Mouse (Mus musculus) liver, embryonic 14.5 days (tissue): ENCODE measurements around the gene Shd. TPM values are rescaled to one million over a fixed set of nuclear protein-coding genes. Genes with fewer than 3 reads are reported as not detected.

Source experiments
- ATAC-seq: fragments of 200-750 bp; cut with Nextera tagmentation; 2 replicates; pipeline ENCODE4 v1.8.0; 2017; ENCODE audit warnings: moderate number of reproducible peaks, mild to moderate bottlenecking, moderate library complexity; ENCODE audit not compliant: insufficient read depth
- DNase-seq, 3 experiments: peaks; one replicate each; pipeline ENCODE4 v3.0.0-alpha.2; 2012 to 2013; ENCODE audit warnings: low read depth in 3 of 3, low spot score in 3 of 3
- H3K27ac ChIP-seq: fragments of 300-500 bp; sonication (generic); 2 replicates; pipeline ENCODE4 v1.5.1; 2014; ENCODE audit warnings: moderate library complexity, mild to moderate bottlenecking, control low read depth, inconsistent platforms
- H3K27me3 ChIP-seq: fragments of 300-500 bp; sonication (generic); 2 replicates; pipeline ENCODE4 v1.6.1; 2014; ENCODE audit warnings: mild to moderate bottlenecking, low read length, moderate library complexity; ENCODE audit not compliant: control insufficient read depth, insufficient read depth
- H3K36me3 ChIP-seq: fragments of 300-500 bp; sonication (generic); replicated peaks from 2 replicates; pipeline ENCODE4 v1.6.1; 2014; ENCODE audit warnings: low read depth; ENCODE audit not compliant: control insufficient read depth, insufficient read depth
- H3K4me1 ChIP-seq, 2 experiments: fragments of 200-500 bp in 1 of 2; fragments of 300-500 bp in 1 of 2; sonication (generic) in 1 of 2; replicated peaks; 2 replicates each; pipeline ENCODE4 v1.6.1; 2012 to 2014; ENCODE audit warnings: antibody characterized with exemption in 1 of 2, inconsistent platforms in 1 of 2, low read length in 1 of 2; ENCODE audit not compliant: control insufficient read depth in 2 of 2, insufficient read depth in 2 of 2
- H3K4me2 ChIP-seq: fragments of 300-500 bp; sonication (generic); 2 replicates; pipeline ENCODE4 v1.6.1; 2014; ENCODE audit warnings: low read depth, mild to moderate bottlenecking, control low read depth, moderate library complexity
- H3K4me3 ChIP-seq, 2 experiments: fragments of 200-500 bp in 1 of 2; fragments of 300-500 bp in 1 of 2; sonication (generic) in 1 of 2; 2 replicates each; pipeline ENCODE4 v1.5.1; 2012 to 2014; ENCODE audit warnings: low read depth in 2 of 2, low read length in 2 of 2, mild to moderate bottlenecking in 2 of 2, control low read depth in 1 of 2, inconsistent platforms in 1 of 2, moderate library complexity in 1 of 2; ENCODE audit not compliant: insufficient read depth in 1 of 2
- H3K9ac ChIP-seq: fragments of 300-500 bp; sonication (generic); replicated peaks from 2 replicates; pipeline ENCODE4 v1.6.1; 2014; ENCODE audit warnings: mild to moderate bottlenecking, control low read depth, moderate library complexity
- H3K9me3 ChIP-seq: fragments of 300-500 bp; sonication (generic); 2 replicates; pipeline ENCODE4 v1.6.1; 2016; ENCODE audit warnings: low read length, mixed read lengths; ENCODE audit not compliant: control insufficient read depth
- CTCF ChIP-seq: IDR thresholded peaks from 2 replicates; pipeline ENCODE4 v1.5.1; 2016; ENCODE audit warnings: antibody characterized with exemption, low read depth, control low read depth
- EP300 ChIP-seq: IDR thresholded peaks from 2 replicates; pipeline ENCODE4 v1.6.1; 2016; ENCODE audit warnings: antibody characterized with exemption, low read depth
- WGBS: fragments of 180-500 bp; shearing (Covaris S2); extraction: QIAGEN DNeasy Blood & Tissue Kit; methylation state at CpG from one replicate; pipeline ENCODE4 v1.1.7; 2014; ENCODE audit not compliant: insufficient replicate concordance; 5-methylcytosine and 5-hydroxymethylcytosine counted together
- polyA plus RNA-seq, 2 experiments: library from polyadenylated mRNA; depleted of rRNA in 1 of 2; stranded (reverse) in 1 of 2; unstranded in 1 of 2; fragments of >200 nt; fragmentation: Nextera tagmentation in 1 of 2; extraction: Ambion mirVana in 1 of 2; gene quantifications; 2 replicates each; pipeline versions ENCODE4 v1.2.1 to v1.2.3; 2012 to 2014

Gene Shd
- polyA plus RNA-seq, 2 experiments, result 0.31 TPM; not detected in 1

DNA sequence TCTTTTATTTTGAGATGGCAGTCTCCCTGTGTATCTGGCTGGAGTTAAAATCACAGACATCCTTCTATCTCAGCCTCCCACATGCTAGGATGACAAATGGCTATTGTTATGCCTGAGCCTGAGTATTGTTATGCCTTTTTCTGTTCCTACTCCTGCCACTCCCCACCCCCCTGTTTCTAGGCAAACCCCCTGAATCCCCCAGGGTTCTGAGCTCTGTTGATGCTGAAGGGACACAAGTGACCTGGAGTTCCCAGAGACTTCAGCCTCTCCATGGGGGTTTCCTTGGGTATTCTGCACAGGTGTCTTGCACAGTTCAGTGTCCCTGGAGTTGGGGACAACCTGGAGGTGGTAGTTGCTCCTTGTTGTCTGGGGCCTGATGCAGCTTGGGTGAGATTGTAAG, 18.2 kb upstream of the Shd start:
- Histone ChIP-seq H3K4me3 (no peak overlapping the region), H3K27ac (no peak overlapping the region), H3K4me2 (no peak overlapping the region), H3K36me3 (no peaks in the 10 kb centered on the region), H3K9me3 (no peaks in the 10 kb centered on the region), H3K9ac (no peak overlapping the region), H3K4me1 (peaks cover 0 to 5% of the 10 kb centered on the region in 2 experiments; a peak in 3 of 4 replicates), H3K27me3 (no peaks in the 10 kb centered on the region)
- TF ChIP-seq CTCF (no peak), EP300 (no peak)
- ATAC-seq (no peak), DNase-seq (no peak)

DNA sequence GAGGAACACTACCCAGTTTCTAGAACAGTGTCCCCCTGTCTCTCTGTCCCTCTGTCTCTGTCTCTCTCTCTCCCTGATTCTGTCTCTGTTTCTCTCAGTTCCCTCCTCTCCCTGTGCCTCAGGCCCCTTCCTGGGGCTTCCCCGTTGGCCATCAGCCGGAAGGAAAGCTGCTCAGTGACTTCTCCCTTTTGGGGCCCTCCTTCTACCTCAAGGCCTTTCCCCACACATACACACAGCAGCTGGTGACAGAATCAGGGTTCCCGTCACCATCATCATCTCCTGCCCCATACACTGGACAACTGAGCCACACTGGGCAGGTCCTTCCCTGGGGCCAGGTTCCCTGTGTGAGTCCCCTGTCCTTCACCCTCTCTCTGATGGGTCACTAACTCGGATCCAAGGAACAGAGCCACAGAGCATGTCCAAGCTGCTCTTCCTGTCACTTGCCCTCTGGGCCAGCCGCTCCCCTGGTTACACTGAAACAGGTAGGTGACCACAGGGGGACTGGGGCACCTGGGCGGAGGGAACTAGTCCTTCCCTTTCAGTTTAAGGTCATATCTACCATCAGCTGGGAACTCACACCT, 17.7 kb upstream of the Shd start, which contains the start of gene Ebi3:
Gene Ebi3 (plus strand): TSS at position 194 of the 581 bp plus-strand sequence.
- H3K9ac ChIP-seq, result no peak within 1 kb of the TSS
- no peak within 1 kb of the TSS for H3K27ac ChIP-seq
- DNase-seq (no peak), ATAC-seq (no peak)
- no peaks in the 10 kb centered on the region for H3K36me3 ChIP-seq
- H3K4me2 ChIP-seq, result peak within 1 kb of the TSS; percentile 18; the same call in 1 of the 2 replicates
- TF ChIP-seq EP300, result no peak
- no peak for TF ChIP-seq CTCF
- 44% methylated on average over 6 of the region's 6 CpGs for WGBS
- H3K4me3 ChIP-seq, result no peak within 1 kb of the TSS
- H3K4me1 ChIP-seq, result peaks cover 0 to 5% of the 10 kb centered on the region in 2 experiments; a peak in 3 of 4 replicates
- no peaks in the 10 kb centered on the region for H3K27me3 ChIP-seq
- no peaks in the 10 kb centered on the region for H3K9me3 ChIP-seq

DNA sequence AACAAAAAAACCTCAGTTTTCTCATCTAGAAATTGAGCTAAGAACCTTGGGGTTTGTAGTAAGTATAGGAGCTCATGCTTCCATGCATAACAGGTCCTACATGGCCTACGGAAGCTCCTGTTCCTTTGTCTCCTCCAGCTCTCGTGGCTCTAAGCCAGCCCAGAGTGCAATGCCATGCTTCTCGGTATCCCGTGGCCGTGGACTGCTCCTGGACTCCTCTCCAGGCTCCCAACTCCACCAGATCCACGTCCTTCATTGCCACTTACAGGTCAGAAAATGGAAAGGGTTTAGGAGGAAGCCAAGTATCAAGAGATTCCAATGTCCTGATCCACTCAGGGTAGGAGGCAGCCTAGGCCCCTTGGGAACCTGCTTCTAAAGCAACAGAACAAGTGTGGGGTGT, 16.5 kb upstream of the Shd start:
- Histone ChIP-seq H3K4me2 (no peak overlapping the region), H3K27me3 (no peaks in the 10 kb centered on the region), H3K9ac (no peak overlapping the region), H3K36me3 (no peaks in the 10 kb centered on the region), H3K27ac (no peak overlapping the region), H3K4me1 (peaks cover 0 to 10% of the 10 kb centered on the region in 2 experiments; a peak in 3 of 4 replicates), H3K9me3 (no peaks in the 10 kb centered on the region), H3K4me3 (no peak overlapping the region)
- no peak for ATAC-seq
- 63% methylated on average over 6 of the region's 6 CpGs for WGBS
- DNase-seq, result no peak
- no peak for TF ChIP-seq CTCF
- no peak for TF ChIP-seq EP300

DNA sequence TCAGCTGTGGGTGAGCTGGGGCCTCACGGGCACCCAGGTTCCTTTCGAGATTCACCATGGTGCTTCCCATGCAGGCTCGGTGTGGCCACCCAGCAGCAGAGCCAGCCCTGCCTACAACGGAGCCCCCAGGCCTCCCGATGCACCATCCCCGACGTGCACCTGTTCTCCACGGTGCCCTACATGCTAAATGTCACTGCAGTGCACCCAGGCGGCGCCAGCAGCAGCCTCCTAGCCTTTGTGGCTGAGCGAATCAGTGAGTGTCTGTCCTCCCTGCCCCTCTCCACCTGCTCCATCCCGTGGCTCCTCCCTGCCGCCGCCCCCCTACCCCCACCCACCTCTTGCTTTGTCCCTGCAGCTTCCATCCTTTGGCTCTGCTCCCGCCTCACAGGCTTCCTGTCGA, 16.0 kb upstream of the Shd start:
- no peaks in the 10 kb centered on the region for H3K27me3 ChIP-seq
- no peak overlapping the region for H3K27ac ChIP-seq
- no peaks in the 10 kb centered on the region for H3K9me3 ChIP-seq
- TF ChIP-seq CTCF, result no peak
- TF ChIP-seq EP300, result no peak
- DNase-seq, result no peak
- peaks cover 0 to 10% of the 10 kb centered on the region in 2 experiments; a peak in 3 of 4 replicates for H3K4me1 ChIP-seq
- 42% methylated on average over 16 of the region's 16 CpGs for whole genome bisulfite sequencing
- no peaks in the 10 kb centered on the region for H3K36me3 ChIP-seq
- no peak overlapping the region for H3K4me3 ChIP-seq
- H3K9ac ChIP-seq, result no peak overlapping the region
- no peak overlapping the region for H3K4me2 ChIP-seq
- no peak for ATAC-seq

DNA sequence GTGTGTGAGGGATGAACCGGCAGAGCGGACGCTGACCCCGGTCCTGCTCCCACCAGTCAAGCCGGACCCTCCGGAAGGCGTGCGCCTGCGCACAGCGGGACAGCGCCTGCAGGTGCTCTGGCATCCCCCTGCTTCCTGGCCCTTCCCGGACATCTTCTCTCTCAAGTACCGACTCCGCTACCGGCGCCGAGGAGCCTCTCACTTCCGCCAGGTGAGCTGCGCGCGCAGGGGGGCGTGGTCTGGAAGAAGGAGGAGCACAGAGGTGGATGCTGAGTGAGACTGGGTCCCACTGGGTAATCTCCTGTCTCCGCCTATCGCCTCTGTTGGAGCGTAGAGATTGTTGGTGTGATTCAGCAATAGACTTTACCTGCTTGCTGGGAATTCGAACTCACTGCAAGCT, 14.1 kb upstream of the Shd start:
- H3K9ac ChIP-seq, result no peak overlapping the region
- H3K4me2 ChIP-seq, result peak overlapping the region; percentile 59
- no peak overlapping the region for H3K27ac ChIP-seq
- peak overlapping the region; percentile 45 to 50 for H3K4me3 ChIP-seq
- H3K9me3 ChIP-seq, result no peaks in the 10 kb centered on the region
- peak; percentile 50 to 73 (median 59) for DNase-seq
- peaks cover 6 to 20% of the 10 kb centered on the region in 2 experiments for H3K4me1 ChIP-seq
- no peaks in the 10 kb centered on the region for H3K27me3 ChIP-seq
- 2% methylated on average over 26 of the region's 26 CpGs for WGBS
- no peak for ATAC-seq
- no peak for TF ChIP-seq CTCF
- TF ChIP-seq EP300, result no peak
- H3K36me3 ChIP-seq, result no peaks in the 10 kb centered on the region; the same call in 1 of the 2 replicates
